Mouse (Mus musculus) forelimb bud, embryonic 11.5 days (tissue): ENCODE measurements around the gene 4930523C07Rik.

Source experiments
- DNase-seq: peaks from one replicate; pipeline ENCODE4 v3.0.0-alpha.2; 2012; ENCODE audit warnings: low read depth, low spot score

4930523C07Rik gene

GRCm38 (mm10) chr1:160099659-160100302 lies 55.6 kb downstream of the 4930523C07Rik start:
- no peak for DNase-seq

- DNase-seq, result no peak
These were observed 56.8 kb downstream of the 4930523C07Rik start for GRCm38 (mm10) chr1:160100996-160101395.

- DNase-seq, result no peak
These were observed 61.2 kb downstream of the 4930523C07Rik start for GRCm38 (mm10) chr1:160105426-160105825.

GRCm38 (mm10) chr1:160108604-160109003 lies 64.4 kb downstream of the 4930523C07Rik start:
- DNase-seq, result no peak

- DNase-seq, result no peak
These were observed 79.8 kb downstream of the 4930523C07Rik start for GRCm38 (mm10) chr1:160123957-160124356.
